Mouse (Mus musculus) liver, embryonic 14.5 days (tissue): Measurements from ENCODE around the gene Olfr520.

Experiments
- CTCF ChIP-seq: IDR thresholded peaks from 2 replicates; pipeline ENCODE4 v1.5.1; 2016; ENCODE audit warnings: antibody characterized with exemption, low read depth, control low read depth
- EP300 ChIP-seq: IDR thresholded peaks from 2 replicates; pipeline ENCODE4 v1.6.1; 2016; ENCODE audit warnings: antibody characterized with exemption, low read depth

DNA sequence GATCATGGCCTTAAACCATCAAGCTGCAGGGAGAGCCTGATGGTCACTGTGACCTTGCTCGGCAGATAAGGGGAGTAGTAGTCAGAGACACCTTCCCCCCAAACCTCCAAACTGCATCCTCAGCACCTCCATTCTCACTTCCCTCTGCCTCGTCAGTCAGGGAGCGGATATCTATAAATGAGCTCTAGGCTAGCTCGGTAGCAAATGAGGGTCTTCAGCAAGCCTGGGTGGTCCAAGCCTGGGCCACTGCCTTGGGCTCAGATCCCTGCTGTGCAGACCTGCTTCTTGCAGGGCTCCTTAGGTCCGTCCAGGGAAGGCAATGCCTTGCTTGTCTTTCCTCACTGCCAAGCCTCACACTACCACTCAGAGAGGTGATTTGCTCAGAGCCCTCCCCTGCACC is 21.3 kb upstream of the Olfr520 start:
- TF ChIP-seq CTCF, result no peak
- TF ChIP-seq EP300, result no peak
